Mouse (Mus musculus) intestine, embryonic 14.5 days (tissue): ENCODE results near the gene Col11a2. TPM values are rescaled to one million over a fixed set of nuclear protein-coding genes. Genes with fewer than 3 reads are reported as not detected.
"Not testable (repeated sequence)": the region's sequence is repeated elsewhere in the genome, so short reads cannot be mapped to it uniquely, and the experiment has no call there.

Source experiments
- ATAC-seq: fragments of 200-750 bp; cut with Nextera tagmentation; replicated peaks from 2 replicates; pipeline ENCODE4 v1.8.0; 2017; ENCODE audit warnings: low read depth, moderate number of reproducible peaks, moderate TSS enrichment, moderate library complexity; ENCODE audit not compliant: low FRiP score, low TSS enrichment
- DNase-seq: peaks from one replicate; pipeline ENCODE4 v3.0.0-alpha.2; 2018; ENCODE audit warnings: low spot score
- H3K27ac ChIP-seq: fragments of 300-500 bp; sonication (generic); 2 replicates; pipeline ENCODE4 v1.5.1; 2014; ENCODE audit warnings: low read depth, mild to moderate bottlenecking, control low read depth
- H3K27me3 ChIP-seq: fragments of 300-500 bp; sonication (generic); replicated peaks from 2 replicates; pipeline ENCODE4 v1.6.1; 2014; ENCODE audit warnings: low read length, control low read depth; ENCODE audit not compliant: control insufficient read depth, insufficient read depth
- H3K36me3 ChIP-seq: fragments of 300-500 bp; sonication (generic); 2 replicates; pipeline ENCODE4 v1.6.1; 2014; ENCODE audit warnings: low read length, control low read depth; ENCODE audit not compliant: control insufficient read depth, insufficient read depth
- H3K4me1 ChIP-seq: fragments of 300-500 bp; sonication (generic); replicated peaks from 2 replicates; pipeline ENCODE4 v1.6.1; 2014; ENCODE audit warnings: low read length, control low read depth, mixed read lengths; ENCODE audit not compliant: control insufficient read depth, insufficient read depth
- H3K4me2 ChIP-seq: fragments of 300-500 bp; sonication (generic); 2 replicates; pipeline ENCODE4 v1.6.1; 2014; ENCODE audit warnings: low read length
- H3K4me3 ChIP-seq: fragments of 300-500 bp; sonication (generic); 2 replicates; pipeline ENCODE4 v1.5.1; 2014; ENCODE audit warnings: low read depth, low read length, control low read depth, mixed read lengths
- H3K9ac ChIP-seq: fragments of 300-500 bp; sonication (generic); 2 replicates; pipeline ENCODE4 v1.6.1; 2014; ENCODE audit warnings: mild to moderate bottlenecking, low read length
- H3K9me3 ChIP-seq: fragments of 300-500 bp; sonication (generic); 2 replicates; pipeline ENCODE4 v1.6.1; 2016; ENCODE audit warnings: low read length, control low read depth; ENCODE audit not compliant: control insufficient read depth
- WGBS: fragments of 180-500 bp; shearing (Covaris S2); extraction: QIAGEN DNeasy Blood & Tissue Kit; methylation state at CpG from one replicate; pipeline ENCODE4 v1.1.7; 2014; 5-methylcytosine and 5-hydroxymethylcytosine counted together
- polyA plus RNA-seq: library from polyadenylated mRNA; unstranded; fragments of >200 nt; fragmentation: Nextera tagmentation; extraction: Ambion mirVana; gene quantifications from 2 replicates; pipeline ENCODE4 v1.2.1, GENCODE M21; 2014

The Col11a2 gene
- polyA plus RNA-seq: 0.44 and 0.66 TPM in 2 replicates

GRCm38 (mm10) chr17:34038878-34039561 is at the start of gene Col11a2:
TSS of gene Col11a2 (plus strand) at chr17:34039437.
- peak within 1 kb of the TSS; percentile 47 for H3K4me2 ChIP-seq
- ATAC-seq: peak; percentile 24; the same call in 1 of the 2 replicates
- peaks cover 41% of the 10 kb centered on the region for H3K36me3 ChIP-seq
- no peaks in the 10 kb centered on the region for H3K9me3 ChIP-seq
- 0 out of 2 replicates have a peak, but pooled peaks cover 6% of the 10 kb centered on the region for H3K4me1 ChIP-seq
- WGBS: 6% methylated on average over 28 of the region's 28 CpGs
- H3K27ac ChIP-seq: no peak within 1 kb of the TSS
- peaks cover 2% of the 10 kb centered on the region; the same call in 1 of the 2 replicates for H3K27me3 ChIP-seq
- H3K4me3 ChIP-seq: peak within 1 kb of the TSS; percentile 15; the same call in 1 of the 2 replicates
- no peak for DNase-seq
- 0 out of 2 replicates have a peak within 1 kb of the TSS, but pooled peaks have one; percentile 13 for H3K9ac ChIP-seq

- H3K4me1 ChIP-seq: no peaks in the 10 kb centered on the region
- H3K4me3 ChIP-seq: no peak overlapping the region
- no peak overlapping the region for H3K9ac ChIP-seq
- no peaks in the 10 kb centered on the region for H3K36me3 ChIP-seq
- no peaks in the 10 kb centered on the region for H3K9me3 ChIP-seq
- WGBS: 35% methylated on average over 10 of the region's 10 CpGs
- peaks cover 8% of the 10 kb centered on the region; the same call in 1 of the 2 replicates for H3K27me3 ChIP-seq
- no peak overlapping the region for H3K4me2 ChIP-seq
- peak; percentile 78 for DNase-seq
- H3K27ac ChIP-seq: no peak overlapping the region
- no peak for ATAC-seq
These were observed 47.2 kb upstream of the Col11a2 start for GRCm38 (mm10) chr17:33991788-33992664.

GRCm38 (mm10) chr17:33994959-33995358 is 44.3 kb upstream of the Col11a2 start:
- H3K27ac ChIP-seq: no peak overlapping the region
- H3K4me3 ChIP-seq: no peak overlapping the region
- H3K9me3 ChIP-seq: no peaks in the 10 kb centered on the region
- ATAC-seq (no peak), DNase-seq (no peak)
- H3K27me3 ChIP-seq: peaks cover 9% of the 10 kb centered on the region
- no peak overlapping the region for H3K9ac ChIP-seq
- no peaks in the 10 kb centered on the region for H3K36me3 ChIP-seq
- 0 out of 2 replicates have a peak, but pooled peaks cover 3% of the 10 kb centered on the region for H3K4me1 ChIP-seq
- H3K4me2 ChIP-seq: no peak overlapping the region
- 88% methylated on average over 8 of the region's 8 CpGs for WGBS

- Histone ChIP-seq H3K27ac (no peak overlapping the region), H3K4me1 (0 out of 2 replicates have a peak, but pooled peaks cover 4% of the 10 kb centered on the region), H3K4me2 (no peak overlapping the region), H3K36me3 (no peaks in the 10 kb centered on the region), H3K27me3 (peaks cover 14% of the 10 kb centered on the region), H3K9ac (no peak overlapping the region), H3K9me3 (no peaks in the 10 kb centered on the region), H3K4me3 (no peak overlapping the region)
- DNase-seq: no peak
- ATAC-seq: no peak
- WGBS: 32% methylated on average over 3 of the region's 3 CpGs
These were observed 43.6 kb upstream of the Col11a2 start for GRCm38 (mm10) chr17:33995651-33996050.

- not testable (repeated sequence) for H3K4me3 ChIP-seq, H3K36me3 ChIP-seq, H3K4me2 ChIP-seq, H3K9ac ChIP-seq, H3K4me1 ChIP-seq, ATAC-seq, DNase-seq, H3K9me3 ChIP-seq, H3K27ac ChIP-seq
- 97% methylated on average over 2 of the region's 2 CpGs for whole genome bisulfite sequencing
- H3K27me3 ChIP-seq: peaks cover 23% of the 10 kb centered on the region
These were observed 42.2 kb upstream of the Col11a2 start for GRCm38 (mm10) chr17:33997025-33997424.

- not testable (repeated sequence) for H3K9me3 ChIP-seq, ATAC-seq, H3K27ac ChIP-seq, H3K4me3 ChIP-seq, H3K4me2 ChIP-seq, H3K4me1 ChIP-seq, H3K9ac ChIP-seq, H3K36me3 ChIP-seq, DNase-seq
- WGBS: 46% methylated on average over 5 of the region's 5 CpGs
- peaks cover 23% of the 10 kb centered on the region for H3K27me3 ChIP-seq
These were observed 40.5 kb upstream of the Col11a2 start for GRCm38 (mm10) chr17:33998697-33999096.

GRCm38 (mm10) chr17:33999341-34000149 is 39.7 kb upstream of the Col11a2 start:
- Histone ChIP-seq H3K36me3 (no peaks in the 10 kb centered on the region), H3K9me3 (no peaks in the 10 kb centered on the region), H3K9ac (peak overlapping the region; percentile 37), H3K27ac (no peak overlapping the region), H3K4me3 (peak overlapping the region; percentile 47), H3K4me1 (0 out of 2 replicates have a peak, but pooled peaks cover 4% of the 10 kb centered on the region), H3K27me3 (peaks cover 23% of the 10 kb centered on the region), H3K4me2 (peak overlapping the region; percentile 94)
- DNase-seq (peak; percentile 59), ATAC-seq (peak; percentile 48)
- WGBS: 1% methylated on average over 86 of the region's 87 CpGs

GRCm38 (mm10) chr17:34000150-34000537 is 39.1 kb upstream of the Col11a2 start, which contains the start of gene H2-K1:
TSS of gene H2-K1 (minus strand) at chr17:34000347.
- H3K9ac ChIP-seq: peak within 1 kb of the TSS; percentile 37
- H3K4me3 ChIP-seq: peak within 1 kb of the TSS; percentile 47
- H3K27me3 ChIP-seq: peaks cover 23% of the 10 kb centered on the region
- under 1% methylated on average over 28 of the region's 30 CpGs for WGBS
- H3K9me3 ChIP-seq: no peaks in the 10 kb centered on the region
- H3K27ac ChIP-seq: no peak within 1 kb of the TSS
- H3K4me2 ChIP-seq: peak within 1 kb of the TSS; percentile 94
- H3K4me1 ChIP-seq: 0 out of 2 replicates have a peak, but pooled peaks cover 4% of the 10 kb centered on the region
- ATAC-seq (peak; percentile 90), DNase-seq (peak; percentile 83)
- H3K36me3 ChIP-seq: no peaks in the 10 kb centered on the region
